Mouse (Mus musculus): ENCODE measurements around the gene Spg20. TPM values are rescaled to one million over a fixed set of nuclear protein-coding genes. Genes with fewer than 3 reads are reported as not detected.

The Spg20 gene
- total RNA-seq, 2 experiments from 2014 or later: 3.7 to 6.2 TPM

GRCm38 (mm10) chr3:55139837-55140236 lies 27.9 kb downstream of the Spg20 start:
- ATAC-seq (replicated peaks; ENCODE audit: low FRiP score, poor library complexity, severe bottlenecking): no peak

- ATAC-seq (replicated peaks; ENCODE audit: low FRiP score, poor library complexity, severe bottlenecking): no peak
These were observed 29.5 kb downstream of the Spg20 start for GRCm38 (mm10) chr3:55141401-55141800.

GRCm38 (mm10) chr3:55144916-55145315 lies 33.0 kb downstream of the Spg20 start:
- no peak for ATAC-seq (replicated peaks; ENCODE audit: low FRiP score, poor library complexity, severe bottlenecking)

GRCm38 (mm10) chr3:55146441-55146840 lies 34.5 kb downstream of the Spg20 start:
- ATAC-seq (replicated peaks; ENCODE audit: low FRiP score, poor library complexity, severe bottlenecking): no peak

GRCm38 (mm10) chr3:55147156-55147555 lies 35.2 kb downstream of the Spg20 start:
- no peak for ATAC-seq (replicated peaks; ENCODE audit: low FRiP score, poor library complexity, severe bottlenecking)

GRCm38 (mm10) chr3:55148091-55148490 lies 36.2 kb downstream of the Spg20 start:
- no peak for ATAC-seq (replicated peaks; ENCODE audit: low FRiP score, poor library complexity, severe bottlenecking)

- no peak for ATAC-seq (replicated peaks; ENCODE audit: low FRiP score, poor library complexity, severe bottlenecking)
These were observed 39.9 kb downstream of the Spg20 start for GRCm38 (mm10) chr3:55151656-55152433.

GRCm38 (mm10) chr3:55152673-55153334 lies 40.9 kb downstream of the Spg20 start:
- no peak for ATAC-seq (replicated peaks; ENCODE audit: low FRiP score, poor library complexity, severe bottlenecking)

- no peak for ATAC-seq (replicated peaks; ENCODE audit: low FRiP score, poor library complexity, severe bottlenecking)
These were observed 42.3 kb downstream of the Spg20 start for GRCm38 (mm10) chr3:55154163-55154562.

GRCm38 (mm10) chr3:55157413-55157812 lies 45.5 kb downstream of the Spg20 start:
- no peak for ATAC-seq (replicated peaks; ENCODE audit: low FRiP score, poor library complexity, severe bottlenecking)

- ATAC-seq (replicated peaks; ENCODE audit: low FRiP score, poor library complexity, severe bottlenecking): no peak
These were observed 49.2 kb downstream of the Spg20 start for GRCm38 (mm10) chr3:55161144-55161543.

- no peak for ATAC-seq (replicated peaks; ENCODE audit: low FRiP score, poor library complexity, severe bottlenecking)
These were observed 51.6 kb downstream of the Spg20 start for GRCm38 (mm10) chr3:55163510-55163909.

- ATAC-seq (replicated peaks; ENCODE audit: low FRiP score, poor library complexity, severe bottlenecking): no peak
These were observed 60.6 kb downstream of the Spg20 start for GRCm38 (mm10) chr3:55172478-55172877.

- no peak for ATAC-seq (replicated peaks; ENCODE audit: low FRiP score, poor library complexity, severe bottlenecking)
These were observed 65.4 kb downstream of the Spg20 start for GRCm38 (mm10) chr3:55177271-55177670.

- ATAC-seq (replicated peaks; ENCODE audit: low FRiP score, poor library complexity, severe bottlenecking): no peak
These were observed 69.9 kb downstream of the Spg20 start, which contains the start of gene Sohlh2 for GRCm38 (mm10) chr3:55181766-55182165. TSS of gene Sohlh2 (plus strand) at chr3:55182028.

Other genes starting within 250 kb of the Spg20 start
- not detected in 2 replicates for gene Sertm1, start 196.2 kb upstream of the Spg20 start, total RNA-seq (2015; ENCODE audit: low replicate concordance)
- gene Sertm1, start 196.2 kb upstream of the Spg20 start, total RNA-seq (2017; ENCODE audit: low replicate concordance): not detected in 2 replicates
- gene Ccna1, start 56.6 kb upstream of the Spg20 start, total RNA-seq (2015; ENCODE audit: low replicate concordance): not detected in 2 replicates
- gene Ccna1, start 56.6 kb upstream of the Spg20 start, total RNA-seq (2017; ENCODE audit: low replicate concordance): not detected in 2 replicates
- not detected in 2 replicates for gene Ccdc169, start 25.2 kb downstream of the Spg20 start, total RNA-seq (2015; ENCODE audit: low replicate concordance)
- not detected in 2 replicates for gene Ccdc169, start 25.2 kb downstream of the Spg20 start, total RNA-seq (2017; ENCODE audit: low replicate concordance)
- not detected in 2 replicates for gene Sohlh2, start 69.9 kb downstream of the Spg20 start, total RNA-seq (2015; ENCODE audit: low replicate concordance)
- not detected in 2 replicates for gene Sohlh2, start 69.9 kb downstream of the Spg20 start, total RNA-seq (2017; ENCODE audit: low replicate concordance)
- gene Dclk1, start 130.3 kb downstream of the Spg20 start, total RNA-seq (2015; ENCODE audit: low replicate concordance): not detected in 2 replicates
- not detected in 2 replicates for gene Dclk1, start 130.3 kb downstream of the Spg20 start, total RNA-seq (2017; ENCODE audit: low replicate concordance)